Mouse (Mus musculus): ENCODE measurements around the gene Plpp7.
A peak's percentile ranks its signal among the peaks of the same experiment; 100 is the strongest.

Plpp7 gene

GRCm38 (mm10) chr2:32068811-32069607 lies 26.3 kb upstream of the Plpp7 start:
- no peak for DNase-seq (ENCODE audit: low read depth)

GRCm38 (mm10) chr2:32070747-32071146 lies 24.6 kb upstream of the Plpp7 start:
- no peak for DNase-seq (ENCODE audit: low read depth)

GRCm38 (mm10) chr2:32074404-32074803 lies 20.9 kb upstream of the Plpp7 start:
- no peak for DNase-seq (ENCODE audit: low read depth)

GRCm38 (mm10) chr2:32075368-32075767 lies 20.0 kb upstream of the Plpp7 start:
- no peak for DNase-seq (ENCODE audit: low read depth)

- DNase-seq (ENCODE audit: low read depth) = no peak
Observed at GRCm38 (mm10) chr2:32077744-32078143, 17.6 kb upstream of the Plpp7 start.

- peak; percentile 50 for DNase-seq (ENCODE audit: low read depth)
Observed at GRCm38 (mm10) chr2:32078522-32078921, 16.8 kb upstream of the Plpp7 start.

- no peak for DNase-seq (ENCODE audit: low read depth)
Observed at GRCm38 (mm10) chr2:32079191-32079725, 16.1 kb upstream of the Plpp7 start.

- DNase-seq (ENCODE audit: low read depth) = no peak
Observed at GRCm38 (mm10) chr2:32080681-32081080, 14.6 kb upstream of the Plpp7 start.

- DNase-seq (ENCODE audit: low read depth) = peak; percentile 88
Observed at GRCm38 (mm10) chr2:32081296-32081929, 13.9 kb upstream of the Plpp7 start.

GRCm38 (mm10) chr2:32082229-32082628 lies 13.1 kb upstream of the Plpp7 start:
- no peak for DNase-seq (ENCODE audit: low read depth)

- peak; percentile 62 for DNase-seq (ENCODE audit: low read depth)
Observed at GRCm38 (mm10) chr2:32083159-32084011, 11.9 kb upstream of the Plpp7 start.

GRCm38 (mm10) chr2:32084111-32084871 lies 11.0 kb upstream of the Plpp7 start, which contains the start of gene Fam78a:
Fam78a (minus strand) TSS chr2:32084857.
- peak; percentile 81 for DNase-seq (ENCODE audit: low read depth)

- DNase-seq (ENCODE audit: low read depth) = no peak
Observed at GRCm38 (mm10) chr2:32084872-32085199, 10.5 kb upstream of the Plpp7 start.

GRCm38 (mm10) chr2:32085231-32085630 lies 10.1 kb upstream of the Plpp7 start:
- no peak for DNase-seq (ENCODE audit: low read depth)

- DNase-seq (ENCODE audit: low read depth) = no peak
Observed at GRCm38 (mm10) chr2:32087606-32088005, 7.7 kb upstream of the Plpp7 start.

- DNase-seq (ENCODE audit: low read depth) = no peak
Observed at GRCm38 (mm10) chr2:32088372-32088981, 6.9 kb upstream of the Plpp7 start.

- DNase-seq (ENCODE audit: low read depth) = peak; percentile 81
Observed at GRCm38 (mm10) chr2:32089606-32090005, 5.7 kb upstream of the Plpp7 start.

GRCm38 (mm10) chr2:32090145-32090544 lies 5.2 kb upstream of the Plpp7 start:
- DNase-seq (ENCODE audit: low read depth) = no peak

GRCm38 (mm10) chr2:32091956-32092355 lies 3.4 kb upstream of the Plpp7 start:
- no peak for DNase-seq (ENCODE audit: low read depth)

GRCm38 (mm10) chr2:32094001-32094707 lies 1.2 kb upstream of the Plpp7 start:
- no peak for DNase-seq (ENCODE audit: low read depth)

GRCm38 (mm10) chr2:32096122-32096420 lies 743 bp downstream of the Plpp7 start:
- DNase-seq (ENCODE audit: low read depth) = no peak

Measured in 416B (cell line).